Mouse (Mus musculus): ENCODE measurements around the gene Cpeb3.
A peak's percentile ranks its signal among the peaks of the same experiment; 100 is the strongest.
"Not testable (repeated sequence)": the region's sequence is repeated elsewhere in the genome, so short reads cannot be mapped to it uniquely, and the experiment has no call there.

The Cpeb3 gene

GRCm38 (mm10) chr19:37090146-37091061 lies 118.0 kb downstream of the Cpeb3 start:
- DNase-seq (ENCODE audit: low read depth, low spot score): no peak

DNA sequence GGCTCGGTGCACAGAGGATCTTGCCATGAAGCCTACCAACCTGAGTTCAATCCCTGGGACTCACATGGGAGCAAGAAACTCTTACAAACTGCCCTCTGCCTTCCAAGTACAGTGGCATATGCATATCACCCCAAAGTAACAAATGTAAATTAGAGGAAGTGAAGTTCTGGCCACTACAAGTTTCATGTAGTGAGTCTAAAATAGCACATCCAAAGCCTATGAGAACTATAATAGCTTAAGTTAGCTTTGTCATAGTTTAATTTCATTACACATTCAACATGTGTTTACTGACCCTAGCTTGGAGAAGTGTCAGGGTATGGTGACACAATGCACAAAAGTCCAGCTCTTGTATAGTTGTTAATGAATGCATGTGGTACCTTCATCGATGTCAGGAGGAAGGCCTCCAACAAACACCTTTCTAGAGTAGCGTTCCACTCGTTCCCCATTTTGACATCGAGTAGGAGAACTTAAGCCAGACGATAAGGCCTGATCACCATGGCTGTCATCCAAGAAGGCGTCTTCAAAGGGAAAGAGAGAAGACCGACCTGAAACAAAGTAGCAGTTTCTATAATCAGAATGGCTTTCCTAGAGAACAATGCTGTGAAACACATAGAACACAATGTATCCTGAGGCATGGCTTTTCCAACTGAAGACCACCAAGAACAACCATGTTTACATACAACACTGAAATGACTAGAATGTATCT lies 120.2 kb downstream of the Cpeb3 start:
- no peak for DNase-seq (ENCODE audit: low read depth, low spot score)

GRCm38 (mm10) chr19:37084546-37084945 lies 123.9 kb downstream of the Cpeb3 start:
- no peak for DNase-seq (ENCODE audit: low read depth, low spot score)

GRCm38 (mm10) chr19:37081467-37081866 lies 126.9 kb downstream of the Cpeb3 start:
- peak; percentile 26 for DNase-seq (ENCODE audit: low read depth, low spot score)

GRCm38 (mm10) chr19:37079151-37079550 lies 129.2 kb downstream of the Cpeb3 start:
- DNase-seq (ENCODE audit: low read depth, low spot score): no peak

DNA sequence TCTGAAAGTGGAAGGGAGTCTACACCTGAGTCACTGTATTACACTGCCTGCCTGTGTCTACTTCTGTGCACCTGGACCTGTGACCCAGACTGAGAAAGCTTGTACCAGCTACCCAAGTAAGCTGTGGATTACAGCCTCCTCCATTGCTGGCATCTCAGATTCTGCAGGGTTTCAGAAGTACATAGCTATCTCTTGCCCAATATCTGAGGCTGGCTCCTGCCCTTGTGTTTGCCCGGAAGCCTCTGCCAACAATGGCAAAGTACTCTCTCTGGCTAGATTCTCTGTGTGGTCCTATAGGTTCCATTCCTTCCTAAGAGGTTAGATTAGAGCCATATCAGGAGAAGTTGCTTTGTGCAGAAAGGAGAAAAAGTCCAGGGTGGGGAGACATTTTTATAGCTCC lies 129.8 kb downstream of the Cpeb3 start:
- DNase-seq (ENCODE audit: low read depth, low spot score): peak; percentile 26

- DNase-seq (ENCODE audit: low read depth, low spot score): peak; percentile 75
Observed at GRCm38 (mm10) chr19:37078064-37078463, 130.3 kb downstream of the Cpeb3 start.

DNA sequence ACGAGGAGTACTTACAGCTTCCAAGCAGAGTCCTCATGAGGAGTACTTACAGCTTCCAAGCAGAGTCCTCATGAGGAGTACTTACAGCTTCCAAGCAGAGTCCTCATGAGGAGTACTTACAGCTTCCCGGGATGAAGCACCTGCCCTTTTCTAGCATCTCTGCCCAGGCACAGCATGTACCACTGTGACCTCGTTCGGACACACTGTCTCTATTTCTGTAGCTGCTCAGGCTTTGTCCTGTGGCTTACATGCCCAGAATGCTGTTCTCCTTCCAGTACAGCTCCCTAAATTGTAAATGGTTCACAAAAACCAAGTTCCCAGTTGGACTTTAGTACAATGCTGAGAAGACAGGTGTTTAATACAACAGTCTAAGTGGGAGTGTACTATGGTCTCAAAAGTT lies 131.1 kb downstream of the Cpeb3 start:
- not testable (repeated sequence) for DNase-seq (ENCODE audit: low read depth, low spot score)

DNA sequence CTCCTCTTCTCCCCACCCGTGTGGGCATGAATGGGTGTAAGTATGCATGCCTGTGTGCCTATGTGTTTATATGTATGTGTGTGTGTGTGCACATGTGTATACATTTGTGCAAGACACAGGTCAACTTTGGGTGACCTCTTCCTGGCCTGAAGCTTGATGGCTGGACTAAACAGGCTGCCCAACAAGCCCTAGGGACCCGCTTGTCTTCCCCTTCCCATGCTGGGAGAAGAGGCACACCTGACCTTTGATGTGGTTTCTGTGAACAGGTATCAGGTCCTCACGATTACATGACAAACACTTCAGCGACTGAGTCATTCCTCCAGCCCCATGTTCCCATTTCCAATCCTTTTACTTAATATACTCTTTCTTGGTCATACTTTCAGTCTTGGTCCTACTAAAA lies 131.8 kb downstream of the Cpeb3 start:
- no peak for DNase-seq (ENCODE audit: low read depth, low spot score)

- DNase-seq (ENCODE audit: low read depth, low spot score): no peak
Observed at GRCm38 (mm10) chr19:37076116-37076515, 132.3 kb downstream of the Cpeb3 start.

GRCm38 (mm10) chr19:37075690-37076089 lies 132.7 kb downstream of the Cpeb3 start:
- DNase-seq (ENCODE audit: low read depth, low spot score): no peak

DNA sequence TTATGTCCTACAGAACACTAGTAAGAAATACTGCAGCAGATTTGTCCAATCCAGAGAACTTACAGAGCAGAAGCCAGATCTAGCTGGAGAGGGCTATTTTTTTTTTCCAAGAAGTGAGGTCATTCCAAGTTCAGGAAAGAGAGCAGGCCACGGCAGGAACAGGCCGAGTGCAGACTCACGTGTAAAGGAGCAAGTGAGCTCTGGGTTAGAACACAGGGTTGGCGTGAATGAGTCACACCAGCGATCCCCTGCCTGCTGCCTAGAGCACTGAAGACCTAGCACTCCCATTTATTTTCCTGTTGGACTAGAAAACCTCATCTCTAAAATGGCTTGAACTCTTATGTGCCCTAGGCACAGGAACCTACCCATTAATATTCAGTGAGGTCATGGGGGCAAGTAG lies 133.7 kb downstream of the Cpeb3 start:
- peak; percentile 40 for DNase-seq (ENCODE audit: low read depth, low spot score)

DNA sequence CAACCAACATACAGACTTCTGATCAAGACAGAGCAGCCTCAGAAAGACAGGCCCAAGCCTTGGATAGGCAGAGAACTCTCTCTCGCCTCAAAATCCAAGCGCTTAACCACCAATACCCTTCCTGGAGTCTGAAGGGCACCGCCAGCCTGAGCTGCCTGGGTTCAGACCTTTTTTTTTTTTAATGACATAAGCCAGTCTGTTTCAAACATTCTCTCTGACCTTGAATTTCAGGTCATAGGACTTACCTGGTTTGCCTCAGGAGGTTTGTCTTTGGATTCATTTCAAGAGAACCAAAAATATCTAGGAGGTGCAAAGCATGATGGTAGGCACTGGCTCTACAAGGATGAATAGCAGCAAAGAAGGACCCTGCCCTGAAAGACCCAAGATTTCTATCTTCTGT lies 134.1 kb downstream of the Cpeb3 start:
- no peak for DNase-seq (ENCODE audit: low read depth, low spot score)

DNA sequence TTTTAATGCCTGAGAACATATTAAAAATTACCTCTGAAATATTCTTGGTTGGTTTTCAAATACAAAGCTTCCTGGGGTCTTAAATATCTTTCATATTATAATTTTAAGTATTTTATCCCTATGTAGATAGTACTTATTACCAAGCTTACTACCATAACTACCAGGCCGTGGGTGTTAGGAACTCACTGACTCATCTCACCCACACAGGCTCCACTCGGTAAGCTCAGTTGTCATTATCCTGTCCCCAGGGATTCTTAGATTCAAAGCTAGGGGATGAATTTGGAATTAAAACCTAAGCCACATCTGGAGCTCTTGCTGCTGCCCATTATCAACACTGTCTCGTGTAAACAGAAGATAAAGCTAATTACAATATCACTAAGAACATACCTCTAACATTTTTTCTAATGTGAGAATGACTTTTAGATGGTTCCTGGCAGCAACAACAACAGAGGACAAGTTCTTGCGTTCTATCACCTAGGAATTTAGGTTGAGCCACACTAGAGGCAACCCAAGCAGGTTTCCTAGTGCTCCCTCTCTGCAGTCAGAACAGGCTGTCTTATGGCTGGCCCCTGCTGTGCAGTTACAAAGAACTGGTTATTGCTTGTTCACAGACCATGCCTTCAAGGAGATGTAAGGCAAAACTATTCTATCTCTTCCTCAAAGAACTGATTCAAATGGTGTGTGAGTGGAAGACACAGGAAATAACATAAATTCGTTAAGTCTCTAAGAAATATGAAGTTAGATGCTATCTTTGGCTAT lies 135.4 kb downstream of the Cpeb3 start:
- peak; percentile 60 for DNase-seq (ENCODE audit: low read depth, low spot score)

DNA sequence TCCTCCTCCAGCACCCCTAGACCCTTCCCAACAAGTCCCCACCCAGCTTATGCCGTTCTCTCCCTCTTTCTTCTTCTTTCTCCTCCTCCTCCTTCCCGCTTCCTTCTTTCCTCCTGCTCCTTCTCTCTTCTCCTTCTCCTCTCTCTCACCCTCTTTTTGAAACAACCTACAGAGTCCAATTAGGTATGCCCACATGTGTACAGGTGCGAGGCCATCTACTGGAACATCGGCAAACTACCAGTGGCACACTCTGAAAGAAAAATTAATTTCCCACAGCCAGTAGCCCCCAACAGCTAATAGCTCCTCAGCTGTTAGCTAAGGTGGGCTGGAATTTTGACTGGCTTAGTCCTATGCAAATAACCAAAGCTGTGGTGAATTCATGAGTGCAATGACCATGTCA lies 139.2 kb downstream of the Cpeb3 start:
- DNase-seq (ENCODE audit: low read depth, low spot score): no peak

DNA sequence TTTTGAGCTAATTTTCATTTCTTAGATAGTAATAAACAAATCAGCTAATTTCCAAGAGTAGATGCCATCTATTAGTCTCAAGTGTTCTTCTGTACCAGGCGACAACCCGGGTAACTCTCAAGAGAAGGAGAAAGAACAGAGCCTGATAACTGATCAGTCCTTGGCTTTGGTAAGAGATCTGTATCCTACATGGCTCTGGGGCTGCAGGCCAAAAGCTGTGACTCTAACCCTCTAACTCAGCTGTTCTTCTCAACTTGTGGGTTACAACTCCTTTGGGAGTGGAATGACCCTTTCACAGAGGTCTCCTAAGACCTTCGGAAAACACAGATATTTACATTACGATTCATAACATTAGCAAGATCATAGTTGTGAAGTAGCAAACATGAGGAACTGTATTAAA lies 148.3 kb downstream of the Cpeb3 start:
- peak; percentile 44 for DNase-seq (ENCODE audit: low read depth, low spot score)

GRCm38 (mm10) chr19:37059623-37060022 lies 148.8 kb downstream of the Cpeb3 start:
- peak; percentile 94 for DNase-seq (ENCODE audit: low read depth, low spot score)

- DNase-seq (ENCODE audit: low read depth, low spot score): peak; percentile 91
Observed at GRCm38 (mm10) chr19:37057161-37057905, 151.1 kb downstream of the Cpeb3 start.

DNA sequence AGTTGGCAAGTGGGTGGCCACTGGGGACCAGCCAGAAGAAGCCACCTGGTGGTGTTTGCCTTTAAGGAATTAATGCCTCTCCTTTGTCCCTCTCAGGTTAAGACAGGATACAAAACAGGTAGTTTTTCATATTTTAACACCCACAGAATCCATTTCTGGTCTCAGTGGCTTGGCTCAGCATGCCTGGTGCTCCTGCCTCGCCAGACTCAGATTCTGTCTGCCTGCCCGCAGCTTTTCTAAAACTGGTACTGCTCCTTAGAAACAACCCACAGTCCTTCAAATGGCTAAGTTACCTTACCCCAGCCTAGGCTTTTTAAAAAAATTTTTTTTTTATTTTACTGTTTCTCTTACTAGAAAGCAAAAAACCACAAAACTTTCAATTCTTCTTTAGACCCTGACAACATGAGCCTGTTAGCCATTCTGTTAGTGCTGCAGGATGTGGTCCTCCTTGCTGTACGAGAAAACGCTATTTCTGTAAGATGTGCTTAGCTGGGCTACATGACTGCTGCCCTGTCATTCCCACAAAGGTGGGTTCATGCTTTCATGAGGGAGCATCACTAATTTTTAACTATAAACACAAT lies 152.3 kb downstream of the Cpeb3 start:
- no peak for DNase-seq (ENCODE audit: low read depth, low spot score)

DNA sequence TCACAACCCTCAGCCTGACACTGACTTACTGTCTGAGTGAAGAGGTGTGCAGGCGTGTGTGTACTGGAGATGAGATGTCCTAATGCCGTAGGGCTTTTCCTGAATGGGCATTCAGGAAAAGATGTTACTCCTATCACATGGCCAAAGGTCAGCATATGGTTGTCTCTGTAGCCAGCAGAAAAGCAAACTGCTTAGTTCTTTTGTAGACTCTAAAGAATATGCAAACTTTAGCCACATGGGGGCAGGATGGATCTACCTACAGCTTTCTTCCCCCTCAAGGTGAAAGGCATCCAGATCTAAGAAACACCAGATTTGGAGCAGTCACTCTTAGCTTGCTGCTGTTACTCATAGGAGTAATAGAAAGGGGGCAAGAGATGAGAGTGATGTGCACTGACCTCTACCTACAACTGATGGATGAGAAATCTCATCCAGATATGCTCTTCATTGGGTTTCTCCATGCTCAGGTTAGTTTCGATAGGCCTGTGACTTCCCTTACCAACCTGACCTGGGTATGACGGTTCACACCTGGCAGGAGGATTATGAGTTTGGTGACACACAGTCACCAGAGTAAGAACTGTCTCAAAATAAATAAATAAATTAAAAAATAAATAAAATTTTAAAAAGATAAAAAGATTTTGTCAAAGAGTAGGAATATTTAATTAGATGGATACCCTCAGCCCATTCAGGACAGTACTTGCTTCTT lies 157.6 kb downstream of the Cpeb3 start:
- peak; percentile 92 for DNase-seq (ENCODE audit: low read depth, low spot score)
